Mouse (Mus musculus) megakaryocyte, embryonic 14.5 days (primary cell): ENCODE measurements at regions not wholly inside any gene's neighbourhood (a gene's known extent, or its start where the extent isn't known, plus 50 kb on each side); places are given as distances from the start of the nearest gene placed in this dataset.

Experiments used
- FLI1 ChIP-seq: IDR thresholded peaks from 2 replicates; pipeline ENCODE4 v1.6.1; 2012; ENCODE audit warnings: low read length, inconsistent platforms, mixed read lengths
- GATA1 ChIP-seq: IDR thresholded peaks from 3 replicates; pipeline ENCODE4 v1.6.1; 2012; ENCODE audit warnings: mixed read lengths, low read length, inconsistent platforms, borderline replicate concordance

GRCm38 (mm10) chr12:16154256-16154655 is 337.5 kb upstream of the Trib2 start:
- TF ChIP-seq GATA1 (no peak), FLI1 (no peak)
